Mouse (Mus musculus): Measurements from ENCODE around the gene Gm21083.
"Not testable (repeated sequence)": the region's sequence is repeated elsewhere in the genome, so short reads cannot be mapped to it uniquely, and the experiment has no call there.

- not testable (repeated sequence) for TF ChIP-seq EP300 (IDR thresholded peaks at IDR 0.05; ENCODE audit: insufficient read depth, low read depth, low read length); CTCF (IDR thresholded peaks at IDR 0.05; ENCODE audit: low read depth, low read length); POLR2A (IDR thresholded peaks at IDR 0.05; ENCODE audit: insufficient read depth, low read length)
Observed at GRCm38 (mm10) chr5:15558654-15559053, 18.5 kb upstream of the Gm21083 start.

Measured in ES-Bruce4 (cell line).